Comparison of ENCODE assay signal across 12 mouse cellular contexts in the genomic region with DNA sequence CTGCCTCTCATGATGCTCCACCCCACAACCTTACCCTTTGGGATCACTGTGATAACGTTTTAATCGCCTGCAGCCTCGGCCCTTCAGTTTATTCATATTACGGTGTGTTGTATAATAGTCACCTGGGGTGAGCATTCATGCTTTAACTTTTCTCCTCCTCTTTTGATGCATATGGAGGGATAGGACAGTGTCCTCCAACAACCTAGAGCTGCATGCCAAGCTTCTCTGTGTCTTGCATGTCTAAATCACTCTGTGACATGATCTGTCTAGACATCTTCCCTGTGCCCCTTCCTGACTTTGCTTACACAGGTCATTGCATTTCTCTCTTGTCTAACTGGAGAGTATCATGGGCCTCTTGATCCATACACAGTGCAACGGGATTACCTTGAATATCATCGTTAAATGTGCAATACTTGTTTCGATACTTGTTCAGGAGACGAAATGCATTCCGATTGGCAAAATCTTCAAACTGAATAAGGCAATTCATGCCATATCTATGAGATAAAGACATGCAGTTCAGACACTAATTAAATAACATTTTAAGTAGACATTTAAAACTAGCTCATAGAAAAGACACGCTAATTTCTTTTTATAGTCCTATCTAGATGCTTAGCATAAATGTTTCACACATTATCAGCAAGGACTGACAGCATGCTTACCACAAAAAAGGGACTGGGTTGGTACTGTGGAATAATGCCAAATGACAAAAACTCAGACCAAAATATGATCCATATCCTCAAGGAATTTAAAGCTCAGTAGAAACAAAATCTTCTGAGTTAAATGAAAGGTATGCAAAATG.
"Had no signal": no experiment of that assay in that cellular context is flagged by ENCODE, and none has a peak within 500 bp of the region (broad histone marks: within the 10 kb centered on the region; RNA-seq: fewer than 3 reads in every experiment).

No protein-coding gene starts in this region.

- H3K4me1 ChIP-seq: kidney, embryonic 15.5 days; limb, embryonic 10.5 days; liver, embryonic 15.5 days had no signal

- DNase-seq: kidney, postnatal 14 days; lung, adult 2 months; lung, postnatal 36 days; thymus, adult 2 months; thymus, postnatal 25 days had no signal

- H3K4me2 ChIP-seq: kidney, embryonic 15.5 days; liver, embryonic 11.5 days; liver, embryonic 15.5 days; midbrain, embryonic 15.5 days had no signal

- H3K36me3 ChIP-seq: kidney, embryonic 15.5 days; limb, embryonic 10.5 days; liver, embryonic 15.5 days; midbrain, embryonic 15.5 days had no signal

- H3K9ac ChIP-seq: kidney, embryonic 15.5 days; liver, embryonic 15.5 days; midbrain, embryonic 15.5 days had no signal

- H3K9me3 ChIP-seq: kidney, embryonic 15.5 days; limb, embryonic 10.5 days; liver, embryonic 15.5 days; midbrain, embryonic 15.5 days had no signal

- H3K27me3 ChIP-seq: kidney, embryonic 15.5 days; liver, embryonic 15.5 days; midbrain, embryonic 15.5 days had no signal

- H3K27ac ChIP-seq: kidney, embryonic 15.5 days; limb, embryonic 10.5 days; liver, embryonic 15.5 days; midbrain, embryonic 15.5 days; stomach, postnatal 0 days had no signal

- ATAC-seq: lung, postnatal 0 days; midbrain, embryonic 15.5 days had no signal

- H3K4me3 ChIP-seq: kidney, embryonic 15.5 days; limb, embryonic 10.5 days; liver, embryonic 15.5 days; midbrain, embryonic 15.5 days had no signal
